Comparison of ENCODE assay signal across 10 mouse cellular contexts in the genomic region with DNA sequence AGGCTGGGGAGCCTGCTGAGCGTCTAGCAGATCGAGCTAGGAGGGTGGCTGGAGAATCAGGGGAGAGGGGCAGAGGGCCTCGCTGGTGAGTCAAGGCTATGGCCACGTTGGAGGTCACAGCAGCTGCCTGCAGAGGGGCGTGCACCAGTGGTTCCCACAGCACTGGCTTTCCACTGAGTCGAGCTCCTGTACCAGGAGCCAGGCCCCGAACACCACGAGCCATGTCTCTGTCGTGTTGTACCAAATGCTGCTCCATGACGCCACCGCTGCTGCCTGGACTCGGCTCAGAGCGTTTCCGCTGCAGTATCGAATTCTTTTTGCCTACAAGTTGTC. TPM values are rescaled to one million over a fixed set of nuclear protein-coding genes. Genes with fewer than 3 reads are reported as not detected.
A peak's percentile ranks its signal among the peaks of the same experiment; 100 is the strongest.
DNase-seq lines count a peak whose midpoint lies in the region; ATAC-seq and TF ChIP-seq lines count a peak whose summit lies in the region.
"Had no signal": no experiment of that assay in that cellular context is flagged by ENCODE, and none has a peak within 500 bp of the region (broad histone marks: within the 10 kb centered on the region; RNA-seq: fewer than 3 reads in every experiment).

No protein-coding gene starts in this region.

- DNase-seq in forebrain, embryonic 10.5 days (ENCODE audit: extremely low spot score, low spot score): peak; percentile 28
- no peak for DNase-seq in forebrain, postnatal 0 days
- no peak for DNase-seq in liver, adult 2 months (ENCODE audit: extremely low read depth, low read depth, low spot score)
- DNase-seq in liver: no peak
- no peak for DNase-seq in embryonic facial prominence, embryonic 14.5 days (ENCODE audit: low spot score)
- no peak for DNase-seq in liver, postnatal 0 days
- DNase-seq in layer of hippocampus, adult 8-10 months (ENCODE audit: low spot score in 2 of 2): no peak
- no peak for DNase-seq in spleen, postnatal 14 days (ENCODE audit: low spot score in 2 of 2)
- DNase-seq: adrenal gland, postnatal 25 days; B cell, adult 2 months had no signal

- H3K4me2 ChIP-seq in forebrain, postnatal 0 days (ENCODE audit: low read depth): no peak overlapping the region
- H3K4me2 ChIP-seq in embryonic facial prominence, embryonic 14.5 days (ENCODE audit: low read depth, low read length): peak overlapping the region; percentile 57
- H3K4me2 ChIP-seq in liver, postnatal 0 days (ENCODE audit: low read depth, low read length): peak overlapping the region; percentile 53

- WGBS in forebrain, embryonic 10.5 days: 9% methylated on average over 15 of the region's 15 CpGs
- 28% methylated on average over 15 of the region's 15 CpGs for WGBS in forebrain, postnatal 0 days
- WGBS in liver, adult 2 months: 1% methylated on average over 15 of the region's 15 CpGs
- WGBS in embryonic facial prominence, embryonic 14.5 days: 6% methylated on average over 10 of the region's 15 CpGs
- 8% methylated on average over 14 of the region's 15 CpGs for WGBS in liver, postnatal 0 days (ENCODE audit: insufficient replicate concordance)

- TF ChIP-seq POLR2A in liver, adult 2 months (IDR thresholded peaks at IDR 0.05; ENCODE audit: extremely low read depth, insufficient read depth, low read length): peak; percentile 26; the same call in 1 of the 2 replicates

- no peak for TF ChIP-seq CTCF in forebrain, postnatal 0 days (IDR thresholded peaks at IDR 0.05; ENCODE audit: low read depth)
- no peak for TF ChIP-seq CTCF in liver, adult 2 months (IDR thresholded peaks at IDR 0.05; ENCODE audit: low read depth, low read length)
- no peak for TF ChIP-seq CTCF in liver, postnatal 0 days (IDR thresholded peaks at IDR 0.05; ENCODE audit: low read depth)

- no peak for ATAC-seq in forebrain, postnatal 0 days
- peak; percentile 34 for ATAC-seq in embryonic facial prominence, embryonic 14.5 days (ENCODE audit: low read depth)
- ATAC-seq in liver, postnatal 0 days: peak; percentile 41

- TF ChIP-seq EP300 in liver, postnatal 0 days (IDR thresholded peaks at IDR 0.05; ENCODE audit: low read depth): no peak

- H3K36me3 ChIP-seq in forebrain, embryonic 10.5 days (replicated peaks): no peaks in the 10 kb centered on the region
- peaks cover 35% of the 10 kb centered on the region for H3K36me3 ChIP-seq in forebrain, postnatal 0 days (ENCODE audit: insufficient read depth)
- peaks cover 24% of the 10 kb centered on the region for H3K36me3 ChIP-seq in liver, adult 2 months (ENCODE audit: control insufficient read depth, insufficient read depth, low read length)
- H3K36me3 ChIP-seq in embryonic facial prominence, embryonic 14.5 days (ENCODE audit: control insufficient read depth, insufficient read depth, low read length): no peaks in the 10 kb centered on the region
- H3K36me3 ChIP-seq in liver, postnatal 0 days (replicated peaks; ENCODE audit: insufficient read depth, low read length): peaks cover 25% of the 10 kb centered on the region

- H3K9me3 ChIP-seq in forebrain, embryonic 10.5 days: no peaks in the 10 kb centered on the region
- no peaks in the 10 kb centered on the region for H3K9me3 ChIP-seq in forebrain, postnatal 0 days (ENCODE audit: low read length)
- no peaks in the 10 kb centered on the region for H3K9me3 ChIP-seq in embryonic facial prominence, embryonic 14.5 days (ENCODE audit: control insufficient read depth, low read length)
- no peaks in the 10 kb centered on the region for H3K9me3 ChIP-seq in liver, postnatal 0 days (ENCODE audit: low read length)

- peaks cover 77% of the 10 kb centered on the region for H3K27me3 ChIP-seq in forebrain, embryonic 10.5 days (ENCODE audit: poor library complexity, severe bottlenecking)
- no peaks in the 10 kb centered on the region for H3K27me3 ChIP-seq in forebrain, postnatal 0 days (ENCODE audit: insufficient read depth, low read length)
- no peaks in the 10 kb centered on the region for H3K27me3 ChIP-seq in liver, adult 2 months (ENCODE audit: control insufficient read depth, insufficient read depth, low read length)
- H3K27me3 ChIP-seq in embryonic facial prominence, embryonic 14.5 days (replicated peaks; ENCODE audit: control insufficient read depth, insufficient read depth, low read length): peaks cover 31% of the 10 kb centered on the region; the same call in 1 of the 2 replicates
- peaks cover 8% of the 10 kb centered on the region; the same call in 1 of the 2 replicates for H3K27me3 ChIP-seq in liver, postnatal 0 days (ENCODE audit: insufficient read depth, low read length)

- peak overlapping the region; percentile 56; the same call in 1 of the 2 replicates for H3K27ac ChIP-seq in forebrain, embryonic 10.5 days
- H3K27ac ChIP-seq in forebrain, postnatal 0 days (ENCODE audit: low read depth, low read length): no peak overlapping the region
- peak overlapping the region; percentile 9; the same call in 1 of the 2 replicates for H3K27ac ChIP-seq in liver, adult 2 months (replicated peaks; ENCODE audit: insufficient read depth, low read depth, low read length)
- H3K27ac ChIP-seq in embryonic facial prominence, embryonic 14.5 days (replicated peaks; ENCODE audit: low read depth, low read length): no peak overlapping the region
- no peak overlapping the region for H3K27ac ChIP-seq in liver, postnatal 0 days (ENCODE audit: low read depth)

- H3K4me1 ChIP-seq in forebrain, embryonic 10.5 days: peaks cover 45% of the 10 kb centered on the region
- no peaks in the 10 kb centered on the region for H3K4me1 ChIP-seq in forebrain, postnatal 0 days (ENCODE audit: insufficient read depth)
- no peaks in the 10 kb centered on the region for H3K4me1 ChIP-seq in liver, adult 2 months (ENCODE audit: control insufficient read depth, insufficient read depth, low read length)
- H3K4me1 ChIP-seq in embryonic facial prominence, embryonic 14.5 days (ENCODE audit: control insufficient read depth, insufficient read depth, low read length): peaks cover 5% of the 10 kb centered on the region; the same call in 1 of the 2 replicates
- H3K4me1 ChIP-seq in liver, postnatal 0 days (ENCODE audit: insufficient read depth): peaks cover 9% of the 10 kb centered on the region; the same call in 1 of the 2 replicates

- H3K4me3 ChIP-seq in forebrain, embryonic 10.5 days: peak overlapping the region; percentile 40
- H3K4me3 ChIP-seq in forebrain, postnatal 0 days (ENCODE audit: low read depth, low read length): no peak overlapping the region
- no peak overlapping the region for H3K4me3 ChIP-seq in liver, adult 2 months (ENCODE audit: insufficient read depth, low read depth, low read length)
- peak overlapping the region; percentile 31 for H3K4me3 ChIP-seq in embryonic facial prominence, embryonic 14.5 days (ENCODE audit: low read depth, low read length)
- H3K4me3 ChIP-seq in liver, postnatal 0 days (ENCODE audit: low read depth, low read length): peak overlapping the region; percentile 0; the same call in 1 of the 2 replicates

- H3K79me2 ChIP-seq in liver, adult 2 months (ENCODE audit: control insufficient read depth, insufficient read depth, low read length): no peaks in the 10 kb centered on the region

- H3K9ac ChIP-seq in forebrain, postnatal 0 days: no peak overlapping the region
- peak overlapping the region; percentile 13; the same call in 1 of the 2 replicates for H3K9ac ChIP-seq in liver, adult 2 months (ENCODE audit: low read depth, low read length)
- H3K9ac ChIP-seq in embryonic facial prominence, embryonic 14.5 days (ENCODE audit: low read depth, low read length): peak overlapping the region; percentile 51; the same call in 1 of the 2 replicates
- H3K9ac ChIP-seq in liver, postnatal 0 days (replicated peaks): no peak overlapping the region

RNA-seq across cellular contexts. Expression of gene Pklr, which starts 12.0 kb away (rescaled TPM):
- 4.5 and 5.6 TPM in 2 replicates for polyA plus RNA-seq in forebrain, embryonic 10.5 days (2016; fragmentation: Nextera tagmentation; extraction: Ambion mirVana)
- total RNA-seq in forebrain, postnatal 0 days (2014; rRNA removed): 0.08 and 0.76 TPM in 2 replicates
- polyA plus RNA-seq in forebrain, postnatal 0 days (2015; fragmentation: Nextera tagmentation; extraction: Ambion mirVana): 0.19 TPM in 1 of 2 replicates, not detected in the other
- total RNA-seq in liver, adult 2 months (2014; rRNA removed): 69.7 and 91.1 TPM in 2 replicates
- 387 and 512 TPM in 2 replicates for polyA plus RNA-seq in liver, adult 2 months (2012; rRNA removed)
- polyA plus RNA-seq in embryonic facial prominence, embryonic 14.5 days (2014; fragmentation: Nextera tagmentation; extraction: Ambion mirVana): 0.30 TPM in 1 of 2 replicates, not detected in the other
- 18.6 and 27.8 TPM in 2 replicates for polyA plus RNA-seq in liver, postnatal 0 days (2015; fragmentation: Nextera tagmentation; extraction: Ambion mirVana)
- under 1 TPM in 1 of 4 experiments, not detected in 3; 0.14 TPM for total RNA-seq in layer of hippocampus, adult 8-10 months (2022)
- total RNA-seq: adrenal gland, postnatal 25 days had no signal

RNA-seq across cellular contexts. Expression of gene Hcn3, which starts 12.1 kb away (rescaled TPM):
- polyA plus RNA-seq in forebrain, embryonic 10.5 days (2016; fragmentation: Nextera tagmentation; extraction: Ambion mirVana): 4.8 and 5.5 TPM in 2 replicates
- 44.9 and 45.5 TPM in 2 replicates for total RNA-seq in forebrain, postnatal 0 days (2014; rRNA removed)
- 22.7 and 30.3 TPM in 2 replicates for polyA plus RNA-seq in forebrain, postnatal 0 days (2015; fragmentation: Nextera tagmentation; extraction: Ambion mirVana)
- 0.09 and 0.20 TPM in 2 replicates for total RNA-seq in liver, adult 2 months (2014; rRNA removed)
- 0.19 and 0.44 TPM in 2 replicates for polyA plus RNA-seq in liver, adult 2 months (2012; rRNA removed)
- polyA plus RNA-seq in embryonic facial prominence, embryonic 14.5 days (2014; fragmentation: Nextera tagmentation; extraction: Ambion mirVana): 1.4 and 2.8 TPM in 2 replicates
- polyA plus RNA-seq in liver, postnatal 0 days (2015; fragmentation: Nextera tagmentation; extraction: Ambion mirVana): 0.19 and 0.49 TPM in 2 replicates
- 10 to 100 TPM; 13.3 to 15.2 (median 14.2) TPM for total RNA-seq in layer of hippocampus, adult 8-10 months (2022)

RNA-seq across cellular contexts. Expression of gene Clk2, which starts 16.6 kb away (rescaled TPM):
- polyA plus RNA-seq in forebrain, embryonic 10.5 days (2016; fragmentation: Nextera tagmentation; extraction: Ambion mirVana): 33.7 and 34.2 TPM in 2 replicates
- 35.6 and 43.1 TPM in 2 replicates for total RNA-seq in forebrain, postnatal 0 days (2014; rRNA removed)
- polyA plus RNA-seq in forebrain, postnatal 0 days (2015; fragmentation: Nextera tagmentation; extraction: Ambion mirVana): 11.2 and 12.8 TPM in 2 replicates
- total RNA-seq in liver, adult 2 months (2014; rRNA removed): 7.4 and 9.3 TPM in 2 replicates
- 14.6 and 23.9 TPM in 2 replicates for polyA plus RNA-seq in liver, adult 2 months (2012; rRNA removed)
- 22.4 and 23.9 TPM in 2 replicates for polyA plus RNA-seq in embryonic facial prominence, embryonic 14.5 days (2014; fragmentation: Nextera tagmentation; extraction: Ambion mirVana)
- polyA plus RNA-seq in liver, postnatal 0 days (2015; fragmentation: Nextera tagmentation; extraction: Ambion mirVana): 5.0 and 5.7 TPM in 2 replicates
- 10 to 100 TPM; 44.5 to 54.1 (median 48.9) TPM for total RNA-seq in layer of hippocampus, adult 8-10 months (2022)

RNA-seq across cellular contexts. Expression of gene Scamp3, which starts 29.3 kb away (rescaled TPM):
- polyA plus RNA-seq in forebrain, embryonic 10.5 days (2016; fragmentation: Nextera tagmentation; extraction: Ambion mirVana): 100 and 103 TPM in 2 replicates
- 44.3 and 63.7 TPM in 2 replicates for total RNA-seq in forebrain, postnatal 0 days (2014; rRNA removed)
- 116 and 124 TPM in 2 replicates for polyA plus RNA-seq in forebrain, postnatal 0 days (2015; fragmentation: Nextera tagmentation; extraction: Ambion mirVana)
- 9.1 and 15.6 TPM in 2 replicates for total RNA-seq in liver, adult 2 months (2014; rRNA removed)
- polyA plus RNA-seq in liver, adult 2 months (2012; rRNA removed): 105 and 120 TPM in 2 replicates
- polyA plus RNA-seq in embryonic facial prominence, embryonic 14.5 days (2014; fragmentation: Nextera tagmentation; extraction: Ambion mirVana): 93.4 and 96.9 TPM in 2 replicates
- 50.1 and 52.2 TPM in 2 replicates for polyA plus RNA-seq in liver, postnatal 0 days (2015; fragmentation: Nextera tagmentation; extraction: Ambion mirVana)
- total RNA-seq in layer of hippocampus, adult 8-10 months (2022): 10 to 100 TPM; 66.2 to 72.5 (median 69.1) TPM

RNA-seq across cellular contexts. Expression of gene Fam189b, which starts 35.0 kb away (rescaled TPM):
- 25.1 and 25.6 TPM in 2 replicates for polyA plus RNA-seq in forebrain, embryonic 10.5 days (2016; fragmentation: Nextera tagmentation; extraction: Ambion mirVana)
- 8.9 and 12.7 TPM in 2 replicates for total RNA-seq in forebrain, postnatal 0 days (2014; rRNA removed)
- polyA plus RNA-seq in forebrain, postnatal 0 days (2015; fragmentation: Nextera tagmentation; extraction: Ambion mirVana): 23.8 and 31.8 TPM in 2 replicates
- 0.09 and 0.54 TPM in 2 replicates for total RNA-seq in liver, adult 2 months (2014; rRNA removed)
- 1.8 and 4.1 TPM in 2 replicates for polyA plus RNA-seq in liver, adult 2 months (2012; rRNA removed)
- polyA plus RNA-seq in embryonic facial prominence, embryonic 14.5 days (2014; fragmentation: Nextera tagmentation; extraction: Ambion mirVana): 27.9 and 33.9 TPM in 2 replicates
- polyA plus RNA-seq in liver, postnatal 0 days (2015; fragmentation: Nextera tagmentation; extraction: Ambion mirVana): 1.4 and 2.1 TPM in 2 replicates
- total RNA-seq in layer of hippocampus, adult 8-10 months (2022): 10 to 100 TPM; 52.6 to 54.5 (median 53.5) TPM

Comparison
In these comparisons a context has a peak if more than half of its experiments do, and no peak if none do; other contexts are left out.
1. H3K27ac ChIP-seq: peak in forebrain, embryonic 10.5 days (single experiment) and liver, adult 2 months (single experiment); none in forebrain, postnatal 0 days (single experiment), embryonic facial prominence, embryonic 14.5 days (single experiment) and liver, postnatal 0 days (single experiment).
2. H3K4me3 ChIP-seq: peak in forebrain, embryonic 10.5 days (single experiment), embryonic facial prominence, embryonic 14.5 days (single experiment) and liver, postnatal 0 days (single experiment); none in forebrain, postnatal 0 days (single experiment) and liver, adult 2 months (single experiment).
3. H3K9ac ChIP-seq: peak in liver, adult 2 months (single experiment) and embryonic facial prominence, embryonic 14.5 days (single experiment); none in forebrain, postnatal 0 days (single experiment) and liver, postnatal 0 days (single experiment).
4. RNA of gene Pklr, which starts 12.0 kb away (polyA plus RNA-seq): 387 to 512 TPM in liver, adult 2 months; 18.6 to 27.8 TPM in liver, postnatal 0 days, 4.5 to 5.6 TPM in forebrain, embryonic 10.5 days, 0.19 TPM in forebrain, postnatal 0 days and 0.30 TPM in embryonic facial prominence, embryonic 14.5 days; every median in the first group is over 10 times any median in the second.